Mouse (Mus musculus): ENCODE data around the gene Hap1. TPM values are rescaled to one million over a fixed set of nuclear protein-coding genes. Genes with fewer than 3 reads are reported as not detected.

Hap1 gene
- total and polyA plus RNA-seq, 3 experiments = 6.6 to 34.8 TPM; not detected in 1

- H3K27ac ChIP-seq (ENCODE audit: control insufficient read depth, low read depth, low read length) = no peak overlapping the region
- H3K4me3 ChIP-seq (ENCODE audit: control insufficient read depth in 1 of 2, insufficient read depth in 1 of 2, low read depth in 2 of 2, low read length in 2 of 2) = no peak overlapping the region
Measured at GRCm38 (mm10) chr11:100395861-100396631, 40.1 kb upstream of the Hap1 start.

GRCm38 (mm10) chr11:100395200-100395599 lies 39.3 kb upstream of the Hap1 start:
- DNase-seq (ENCODE audit: low read depth, low spot score) = peak; percentile 35
- TF ChIP-seq NELFE (IDR thresholded peaks at IDR 0.05; ENCODE audit: low read depth, low read length) (no peak), NRF1 (IDR thresholded peaks at IDR 0.05; ENCODE audit: insufficient read depth, low read depth, low read length, poor library complexity, severe bottlenecking) (no peak), POLR2AphosphoS5 (IDR thresholded peaks at IDR 0.05; ENCODE audit: borderline replicate concordance, low read depth, low read length) (no peak), ZKSCAN1 (IDR thresholded peaks at IDR 0.05; ENCODE audit: low read depth, low read length) (no peak)
- H3K36me3 ChIP-seq (ENCODE audit: control insufficient read depth in 1 of 2, insufficient read depth in 2 of 2, low read length in 2 of 2) = peaks cover 0 to 22% of the 10 kb centered on the region in 2 experiments; a peak in 2 of 4 replicates
- no peak overlapping the region for H3K27ac ChIP-seq (ENCODE audit: control insufficient read depth, low read depth, low read length)
- no peaks in the 10 kb centered on the region for H3K79me2 ChIP-seq (ENCODE audit: control insufficient read depth, insufficient read depth, low read length, poor library complexity)
- peak overlapping the region; percentile 22 for H3K9ac ChIP-seq (ENCODE audit: control insufficient read depth, low read depth, low read length, poor library complexity, severe bottlenecking)
- no peaks in the 10 kb centered on the region for H3K27me3 ChIP-seq (ENCODE audit: control insufficient read depth in 1 of 2, insufficient read depth in 2 of 2, low read length in 2 of 2)
- peak overlapping the region in 1 of 2 experiments; percentile 17; a peak in 3 of 4 replicates for H3K4me3 ChIP-seq (ENCODE audit: control insufficient read depth in 1 of 2, insufficient read depth in 1 of 2, low read depth in 2 of 2, low read length in 2 of 2)
- H3K9me3 ChIP-seq (replicated peaks; ENCODE audit: insufficient read depth, low read length) = no peaks in the 10 kb centered on the region
- H3K4me1 ChIP-seq (ENCODE audit: control insufficient read depth in 1 of 2, insufficient read depth in 2 of 2, low read length in 2 of 2) = peaks cover under 1 to 50% of the 10 kb centered on the region in 2 experiments; a peak in 3 of 4 replicates

More at GRCm38 (mm10) chr11:100395861-100396631, 40.1 kb upstream of the Hap1 start:
- no peak for TF ChIP-seq TAL1 (IDR thresholded peaks at IDR 0.05; ENCODE audit: low read length)
- TF ChIP-seq GATA1 (IDR thresholded peaks at IDR 0.05; ENCODE audit: low read depth, low read length) = no peak
- TF ChIP-seq SIN3A (IDR thresholded peaks at IDR 0.05; ENCODE audit: low read length) = no peak
- no peak for TF ChIP-seq USF1 (IDR thresholded peaks at IDR 0.05; ENCODE audit: low read depth, low read length)
- TF ChIP-seq POLR2AphosphoS2 (IDR thresholded peaks at IDR 0.05; ENCODE audit: low read length) = no peak
- TF ChIP-seq RCOR1 (IDR thresholded peaks at IDR 0.05; ENCODE audit: low read depth, low read length) = no peak
- no peak for TF ChIP-seq MAFK (IDR thresholded peaks at IDR 0.05; ENCODE audit: borderline replicate concordance, low read depth, low read length)
- TF ChIP-seq ZC3H11A (IDR thresholded peaks at IDR 0.05; ENCODE audit: low read depth, low read length) = no peak
- TF ChIP-seq MAX (IDR thresholded peaks at IDR 0.05; ENCODE audit: low read length) = no peak
- no peak for TF ChIP-seq USF2 (IDR thresholded peaks at IDR 0.05; ENCODE audit: borderline replicate concordance in 1 of 2, insufficient read depth in 1 of 2, low read depth in 1 of 2, low read length in 2 of 2)
- no peak for TF ChIP-seq POLR2A (IDR thresholded peaks at IDR 0.05; ENCODE audit: control insufficient read depth in 1 of 2, insufficient read depth in 1 of 2, low read depth in 1 of 2, low read length in 2 of 2, poor library complexity in 1 of 2)
- no peak for TF ChIP-seq MYC (IDR thresholded peaks at IDR 0.05; ENCODE audit: low read depth, low read length)
- H3K9ac ChIP-seq (ENCODE audit: control insufficient read depth, low read depth, low read length, poor library complexity, severe bottlenecking) = no peak overlapping the region
- H3K27me3 ChIP-seq (ENCODE audit: control insufficient read depth in 1 of 2, insufficient read depth in 2 of 2, low read length in 2 of 2) = no peaks in the 10 kb centered on the region
- H3K36me3 ChIP-seq (ENCODE audit: control insufficient read depth in 1 of 2, insufficient read depth in 2 of 2, low read length in 2 of 2) = peaks cover 0 to 27% of the 10 kb centered on the region in 2 experiments; a peak in 2 of 4 replicates
- H3K79me2 ChIP-seq (ENCODE audit: control insufficient read depth, insufficient read depth, low read length, poor library complexity) = no peaks in the 10 kb centered on the region
- peak; percentile 15 for DNase-seq (ENCODE audit: low read depth, low spot score)
- H3K4me1 ChIP-seq (ENCODE audit: control insufficient read depth in 1 of 2, insufficient read depth in 2 of 2, low read length in 2 of 2) = peaks cover 7 to 56% of the 10 kb centered on the region in 2 experiments
- no peaks in the 10 kb centered on the region for H3K9me3 ChIP-seq (replicated peaks; ENCODE audit: insufficient read depth, low read length)
